Mouse (Mus musculus): ENCODE data around the gene Dst. TPM values are rescaled to one million over a fixed set of nuclear protein-coding genes. Genes with fewer than 3 reads are reported as not detected.

Gene Dst
- total and polyA plus RNA-seq, 3 experiments: 0.83 to 1.1 TPM; not detected in 1

DNA sequence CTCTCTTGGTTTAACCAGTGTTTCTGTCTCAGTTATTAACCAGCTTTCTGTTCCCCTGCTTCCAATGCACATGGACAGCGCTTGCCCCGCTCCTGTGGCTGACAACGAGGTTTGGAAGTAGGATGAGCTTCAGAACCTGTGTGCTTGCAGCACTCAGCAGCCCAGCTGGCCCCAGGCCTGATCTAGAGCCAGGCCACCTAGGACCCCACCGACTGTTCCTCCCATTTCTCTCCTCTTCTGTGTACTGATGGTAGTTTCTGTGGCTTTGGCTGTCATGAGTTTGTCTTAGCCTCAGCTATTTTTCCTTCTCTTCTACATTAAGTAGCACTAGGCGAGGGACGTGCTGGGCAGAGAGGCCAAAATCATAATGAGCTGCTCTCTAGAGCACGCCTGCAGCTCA is 368.7 kb downstream of the Dst start:
- DNase-seq (ENCODE audit: low spot score): no peak
- Histone ChIP-seq H3K4me3 (ENCODE audit: low read depth, low read length) (no peak overlapping the region), H3K36me3 (replicated peaks) (no peaks in the 10 kb centered on the region), H3K27me3 (ENCODE audit: insufficient read depth, low read length) (peaks cover 3% of the 10 kb centered on the region; the same call in 1 of the 2 replicates), H3K4me1 (ENCODE audit: insufficient read depth, low read depth, low read length) (no peaks in the 10 kb centered on the region), H3K9me3 (replicated peaks) (no peaks in the 10 kb centered on the region)
- no peak for ATAC-seq (ENCODE audit: extremely low read depth, insufficient number of reproducible peaks, low FRiP score, poor library complexity, severe bottlenecking)
- no peak for TF ChIP-seq TAL1 (conservative IDR thresholded peaks at IDR 0.05; ENCODE audit: low read depth, low read length)
- TF ChIP-seq GATA2 (IDR thresholded peaks at IDR 0.05; ENCODE audit: borderline replicate concordance, low read depth, low read length): no peak
- TF ChIP-seq POLR2AphosphoS5 (IDR thresholded peaks at IDR 0.05; ENCODE audit: insufficient replicate concordance, low read depth, low read length): no peak
- no peak for TF ChIP-seq CTCF (IDR thresholded peaks at IDR 0.05; ENCODE audit: low read depth, low read length)
- TF ChIP-seq GATA1 (IDR thresholded peaks at IDR 0.05; ENCODE audit: borderline replicate concordance, low read length): no peak

DNA sequence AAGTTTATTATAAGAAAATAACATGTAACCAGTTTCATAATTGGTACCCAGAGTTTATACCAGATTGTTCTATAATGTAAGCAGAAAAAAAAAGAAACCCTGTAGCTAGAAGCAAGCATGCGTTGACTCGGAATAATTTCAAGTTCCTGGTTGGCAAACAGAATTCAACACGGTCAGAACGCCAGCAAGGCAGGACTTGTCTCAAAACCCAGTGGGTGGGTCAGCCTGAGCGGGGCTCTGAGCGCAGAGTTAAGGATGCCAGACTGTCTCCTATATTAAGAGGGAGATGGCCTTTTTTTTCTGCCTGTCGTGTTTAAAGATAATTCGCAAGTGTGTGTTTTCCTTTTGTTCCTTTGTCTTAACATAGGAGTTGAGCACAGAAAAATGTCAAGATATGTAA is 369.2 kb downstream of the Dst start:
- H3K27me3 ChIP-seq (ENCODE audit: insufficient read depth, low read length): peaks cover 3% of the 10 kb centered on the region; the same call in 1 of the 2 replicates
- no peaks in the 10 kb centered on the region for H3K36me3 ChIP-seq (replicated peaks)
- DNase-seq (ENCODE audit: low spot score) (no peak), ATAC-seq (ENCODE audit: extremely low read depth, insufficient number of reproducible peaks, low FRiP score, poor library complexity, severe bottlenecking) (no peak)
- H3K4me3 ChIP-seq (ENCODE audit: low read depth, low read length): no peak overlapping the region
- H3K4me1 ChIP-seq (ENCODE audit: insufficient read depth, low read depth, low read length): no peaks in the 10 kb centered on the region
- no peaks in the 10 kb centered on the region for H3K9me3 ChIP-seq (replicated peaks)
- TF ChIP-seq POLR2AphosphoS5 (IDR thresholded peaks at IDR 0.05; ENCODE audit: insufficient replicate concordance, low read depth, low read length): no peak
- TF ChIP-seq GATA2 (IDR thresholded peaks at IDR 0.05; ENCODE audit: borderline replicate concordance, low read depth, low read length): no peak
- no peak for TF ChIP-seq TAL1 (conservative IDR thresholded peaks at IDR 0.05; ENCODE audit: low read depth, low read length)
- TF ChIP-seq GATA1 (IDR thresholded peaks at IDR 0.05; ENCODE audit: borderline replicate concordance, low read length): no peak
- TF ChIP-seq CTCF (IDR thresholded peaks at IDR 0.05; ENCODE audit: low read depth, low read length): no peak

DNA sequence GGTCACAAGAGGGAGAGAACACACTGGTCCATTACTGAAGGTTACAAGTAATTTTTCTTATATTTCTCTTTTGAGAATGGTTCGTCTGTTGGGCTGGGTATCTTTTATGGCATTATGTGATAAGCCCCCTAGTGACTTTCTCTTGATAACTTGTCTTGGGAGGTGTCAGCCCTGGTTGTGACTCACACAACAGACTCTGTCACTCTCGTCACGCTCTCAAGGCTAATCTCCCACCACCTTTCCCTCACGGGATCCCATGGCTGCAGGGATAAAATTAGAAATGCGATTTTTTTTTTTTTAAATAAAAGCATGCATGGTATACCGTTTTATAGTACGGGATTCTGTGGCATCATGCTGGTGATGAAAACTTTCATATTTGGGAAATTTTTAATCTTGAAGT is 375.5 kb downstream of the Dst start:
- ATAC-seq (ENCODE audit: extremely low read depth, insufficient number of reproducible peaks, low FRiP score, poor library complexity, severe bottlenecking): no peak
- H3K9me3 ChIP-seq (replicated peaks): no peaks in the 10 kb centered on the region
- H3K27me3 ChIP-seq (ENCODE audit: insufficient read depth, low read length): no peaks in the 10 kb centered on the region

DNA sequence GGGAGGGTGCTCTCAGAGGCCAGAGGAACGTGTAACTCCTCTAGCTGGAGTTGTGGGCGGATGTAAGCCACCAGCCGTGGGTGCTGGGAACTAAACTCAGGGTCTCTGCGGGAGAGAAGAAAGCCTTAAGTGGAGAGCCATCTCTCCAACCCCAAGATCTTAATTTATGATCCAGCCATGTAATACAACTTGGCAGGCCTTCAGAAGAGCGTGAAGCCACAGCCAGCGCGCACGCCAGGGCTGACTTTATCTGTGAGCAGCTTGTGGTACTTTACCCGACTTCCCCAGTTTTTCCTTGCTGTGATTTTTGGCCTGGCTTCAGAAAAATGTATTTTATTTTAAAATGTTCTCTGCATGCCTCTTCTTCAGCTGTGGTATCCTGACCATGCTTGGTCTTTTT is 377.0 kb downstream of the Dst start:
- H3K4me1 ChIP-seq (ENCODE audit: insufficient read depth, low read depth, low read length): no peaks in the 10 kb centered on the region
- ATAC-seq (ENCODE audit: extremely low read depth, insufficient number of reproducible peaks, low FRiP score, poor library complexity, severe bottlenecking) (no peak), DNase-seq (ENCODE audit: low spot score) (no peak)
- H3K4me3 ChIP-seq (ENCODE audit: low read depth, low read length): no peak overlapping the region
- no peaks in the 10 kb centered on the region for H3K27me3 ChIP-seq (ENCODE audit: insufficient read depth, low read length)
- TF ChIP-seq GATA2 (IDR thresholded peaks at IDR 0.05; ENCODE audit: borderline replicate concordance, low read depth, low read length): no peak
- no peak for TF ChIP-seq TAL1 (conservative IDR thresholded peaks at IDR 0.05; ENCODE audit: low read depth, low read length)
- no peak for TF ChIP-seq CTCF (IDR thresholded peaks at IDR 0.05; ENCODE audit: low read depth, low read length)
- TF ChIP-seq GATA1 (IDR thresholded peaks at IDR 0.05; ENCODE audit: borderline replicate concordance, low read length): no peak
- no peak for TF ChIP-seq POLR2AphosphoS5 (IDR thresholded peaks at IDR 0.05; ENCODE audit: insufficient replicate concordance, low read depth, low read length)
- H3K36me3 ChIP-seq (replicated peaks): no peaks in the 10 kb centered on the region
- no peaks in the 10 kb centered on the region for H3K9me3 ChIP-seq (replicated peaks)

More for the DNA sequence above, 375.5 kb downstream of the Dst start:
- no peak for DNase-seq (ENCODE audit: low spot score)
- no peaks in the 10 kb centered on the region for H3K36me3 ChIP-seq (replicated peaks)
- no peak for TF ChIP-seq CTCF (IDR thresholded peaks at IDR 0.05; ENCODE audit: low read depth, low read length)
- no peak for TF ChIP-seq GATA2 (IDR thresholded peaks at IDR 0.05; ENCODE audit: borderline replicate concordance, low read depth, low read length)
- no peak for TF ChIP-seq TAL1 (conservative IDR thresholded peaks at IDR 0.05; ENCODE audit: low read depth, low read length)
- TF ChIP-seq GATA1 (IDR thresholded peaks at IDR 0.05; ENCODE audit: borderline replicate concordance, low read length): no peak
- TF ChIP-seq POLR2AphosphoS5 (IDR thresholded peaks at IDR 0.05; ENCODE audit: insufficient replicate concordance, low read depth, low read length): no peak
- H3K4me3 ChIP-seq (ENCODE audit: low read depth, low read length): no peak overlapping the region
- no peaks in the 10 kb centered on the region for H3K4me1 ChIP-seq (ENCODE audit: insufficient read depth, low read depth, low read length)

DNA sequence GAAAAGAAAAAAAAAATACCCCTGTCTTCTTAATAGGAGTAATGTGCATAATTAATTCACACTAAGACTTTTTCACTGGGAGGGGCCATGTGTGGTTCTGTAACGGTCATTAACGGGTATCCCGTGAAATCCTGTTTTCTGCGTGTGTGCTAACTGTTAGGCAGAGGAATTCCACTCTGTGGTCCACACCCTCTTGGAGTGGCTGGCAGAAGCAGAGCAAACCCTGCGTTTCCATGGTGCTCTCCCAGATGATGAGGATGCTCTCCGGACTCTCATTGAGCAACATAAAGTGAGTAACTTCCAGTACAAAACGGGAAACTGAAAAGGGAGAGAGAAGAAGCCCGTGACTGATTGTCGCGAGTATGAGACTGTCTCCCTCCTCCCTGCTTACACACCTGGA is 379.7 kb downstream of the Dst start:
- DNase-seq (ENCODE audit: low spot score) (no peak), ATAC-seq (ENCODE audit: extremely low read depth, insufficient number of reproducible peaks, low FRiP score, poor library complexity, severe bottlenecking) (no peak)
- Histone ChIP-seq H3K4me3 (ENCODE audit: low read depth, low read length) (no peak overlapping the region), H3K27me3 (ENCODE audit: insufficient read depth, low read length) (no peaks in the 10 kb centered on the region), H3K4me1 (ENCODE audit: insufficient read depth, low read depth, low read length) (no peaks in the 10 kb centered on the region), H3K9me3 (replicated peaks) (no peaks in the 10 kb centered on the region), H3K36me3 (replicated peaks) (no peaks in the 10 kb centered on the region)
- TF ChIP-seq TAL1 (conservative IDR thresholded peaks at IDR 0.05; ENCODE audit: low read depth, low read length) (no peak), GATA2 (IDR thresholded peaks at IDR 0.05; ENCODE audit: borderline replicate concordance, low read depth, low read length) (no peak), POLR2AphosphoS5 (IDR thresholded peaks at IDR 0.05; ENCODE audit: insufficient replicate concordance, low read depth, low read length) (no peak), GATA1 (IDR thresholded peaks at IDR 0.05; ENCODE audit: borderline replicate concordance, low read length) (no peak), CTCF (IDR thresholded peaks at IDR 0.05; ENCODE audit: low read depth, low read length) (no peak)

DNA sequence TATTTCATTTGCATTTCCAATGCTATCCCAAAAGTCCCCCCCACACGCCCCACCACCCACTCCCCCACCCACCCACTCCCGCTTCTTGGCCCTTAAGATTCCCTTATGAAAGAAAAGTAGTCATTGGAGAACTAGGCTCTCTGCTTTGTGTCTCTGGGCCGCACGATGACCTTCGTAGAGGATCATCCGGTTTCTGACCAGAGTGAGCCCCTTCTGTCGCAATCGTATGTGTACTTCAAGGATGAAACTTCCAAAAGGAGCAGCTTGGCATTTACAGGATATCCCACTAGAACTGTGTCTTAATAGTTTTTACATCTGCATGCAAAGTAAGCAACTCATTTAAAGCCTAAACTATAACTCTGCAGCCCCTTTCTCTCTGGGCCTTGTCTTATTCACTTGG is 380.2 kb downstream of the Dst start:
- Histone ChIP-seq H3K27me3 (ENCODE audit: insufficient read depth, low read length) (no peaks in the 10 kb centered on the region), H3K4me1 (ENCODE audit: insufficient read depth, low read depth, low read length) (no peaks in the 10 kb centered on the region), H3K4me3 (ENCODE audit: low read depth, low read length) (no peak overlapping the region), H3K9me3 (replicated peaks) (no peaks in the 10 kb centered on the region), H3K36me3 (replicated peaks) (no peaks in the 10 kb centered on the region)
- TF ChIP-seq GATA1 (IDR thresholded peaks at IDR 0.05; ENCODE audit: borderline replicate concordance, low read length) (no peak), CTCF (IDR thresholded peaks at IDR 0.05; ENCODE audit: low read depth, low read length) (no peak), GATA2 (IDR thresholded peaks at IDR 0.05; ENCODE audit: borderline replicate concordance, low read depth, low read length) (no peak), TAL1 (conservative IDR thresholded peaks at IDR 0.05; ENCODE audit: low read depth, low read length) (no peak), POLR2AphosphoS5 (IDR thresholded peaks at IDR 0.05; ENCODE audit: insufficient replicate concordance, low read depth, low read length) (no peak)
- no peak for DNase-seq (ENCODE audit: low spot score)
- ATAC-seq (ENCODE audit: extremely low read depth, insufficient number of reproducible peaks, low FRiP score, poor library complexity, severe bottlenecking): no peak
